Mouse (Mus musculus): Measurements from ENCODE around the gene Sfxn4. TPM values are rescaled to one million over a fixed set of nuclear protein-coding genes. Genes with fewer than 3 reads are reported as not detected.

The Sfxn4 gene
- 21.9 TPM for polyA plus RNA-seq (2015; fragmentation: Illumina TruSeq; extraction: RNeasy Lipid Tissue Mini Kit (QIAGEN cat#74804); ENCODE audit: low read depth, low replicate concordance)

GRCm38 (mm10) chr19:60860868-60861700 lies at the start of gene Sfxn4:
Gene Sfxn4 (minus strand): TSS chr19:60861479.

GRCm38 (mm10) chr19:60889714-60890315 lies 28.5 kb upstream of the Sfxn4 start, which contains the start of gene Grk5:
Gene Grk5 (plus strand): TSS chr19:60889749.

GRCm38 (mm10) chr19:60874064-60874694 lies 12.9 kb upstream of the Sfxn4 start, which contains the start of gene Prdx3:
Gene Prdx3 (minus strand): TSS chr19:60874556.

DNA sequence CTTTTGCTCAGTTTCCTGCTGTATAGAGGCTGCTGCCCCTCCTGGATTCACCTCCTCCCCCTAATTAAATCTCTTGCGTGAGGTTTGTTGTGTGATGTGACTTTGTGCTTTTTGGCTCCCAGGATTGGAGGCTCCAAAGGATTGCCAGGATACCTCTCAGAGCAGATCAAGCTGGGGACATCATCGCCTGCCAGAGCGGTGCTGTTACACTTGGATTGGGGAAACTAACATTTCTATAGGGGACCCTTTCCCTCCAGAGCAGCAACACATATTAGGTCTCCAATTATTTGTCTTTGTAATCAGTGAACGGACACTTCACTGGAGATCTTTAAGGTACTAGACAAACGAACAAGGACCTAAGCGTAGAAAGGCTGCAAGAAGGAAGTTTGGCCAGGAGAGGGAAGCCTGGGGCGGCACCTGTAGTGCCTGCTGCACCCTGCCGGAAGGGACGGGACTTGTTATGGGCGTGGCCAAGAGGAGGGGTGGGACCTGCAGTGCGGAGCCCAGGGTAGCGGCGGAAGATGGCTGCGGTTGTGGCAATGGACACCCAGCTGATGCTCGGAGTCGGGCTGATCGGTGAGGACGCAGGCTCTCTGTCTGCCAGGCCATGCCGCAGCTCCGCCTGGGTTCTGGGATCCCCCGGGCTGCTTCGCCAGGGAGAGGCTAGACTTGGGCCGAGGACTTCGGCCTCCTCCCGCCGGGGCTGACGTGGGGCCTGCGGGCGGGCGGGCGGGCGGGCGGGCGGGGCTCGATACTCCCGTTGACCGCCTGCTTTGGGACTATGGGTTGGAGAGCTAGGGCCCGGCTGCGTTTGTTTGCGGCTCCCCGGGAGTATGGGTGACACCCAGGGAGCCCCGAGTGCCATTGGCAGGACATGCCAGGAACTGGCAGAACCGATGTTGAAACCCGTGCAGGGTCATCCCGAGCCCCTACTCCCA lies 49.9 kb downstream of the Sfxn4 start, which contains the start of gene Fam45a:
Fam45a (plus strand) TSS at position 488 of the 938 bp plus-strand sequence.

DNA sequence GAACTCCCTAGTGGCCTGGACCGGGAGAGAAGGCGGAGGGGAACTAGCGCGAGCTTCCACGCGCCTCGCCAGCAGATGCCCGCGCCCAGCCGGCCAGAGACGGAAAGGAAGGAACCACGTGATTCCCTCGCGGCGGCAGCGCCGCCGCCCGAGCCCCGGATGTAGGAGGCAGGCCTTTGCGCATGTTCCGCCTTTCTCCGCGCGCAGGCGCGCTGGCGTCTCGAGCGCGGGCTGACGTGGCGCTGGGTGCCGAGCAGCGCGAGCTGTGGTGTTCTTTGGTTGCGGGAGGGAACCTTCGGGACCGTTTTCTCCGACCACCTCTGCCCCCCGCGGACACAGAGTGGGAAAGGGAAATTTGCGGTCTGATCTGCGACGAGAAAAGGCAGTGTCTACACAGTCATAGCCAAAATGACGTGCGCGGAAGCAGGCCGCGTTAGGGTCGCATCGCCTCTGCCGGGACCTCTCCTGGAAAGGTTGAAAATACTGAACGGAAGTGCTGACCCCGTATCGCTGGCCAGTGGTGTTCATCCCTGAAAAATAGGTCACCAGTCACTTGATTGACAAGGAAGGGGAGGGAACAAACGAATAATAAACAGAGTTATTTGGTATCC lies 70.6 kb downstream of the Sfxn4 start, which contains the start of gene Eif3a:
Eif3a (minus strand) TSS at position 108 of the 611 bp plus-strand sequence.

Other genes starting within 250 kb of the Sfxn4 start
- gene Nanos1, start 105.5 kb downstream of the Sfxn4 start, polyA plus RNA-seq (2015; fragmentation: Illumina TruSeq; extraction: RNeasy Lipid Tissue Mini Kit (QIAGEN cat#74804); ENCODE audit: low read depth, low replicate concordance) = 16.2 TPM
- 63.9 TPM for gene Eif3a, start 70.8 kb downstream of the Sfxn4 start, polyA plus RNA-seq (2015; fragmentation: Illumina TruSeq; extraction: RNeasy Lipid Tissue Mini Kit (QIAGEN cat#74804); ENCODE audit: low read depth, low replicate concordance)
- gene Fam45a, start 49.9 kb downstream of the Sfxn4 start, polyA plus RNA-seq (2015; fragmentation: Illumina TruSeq; extraction: RNeasy Lipid Tissue Mini Kit (QIAGEN cat#74804); ENCODE audit: low read depth, low replicate concordance) = 55.6 TPM
- gene Prdx3, start 13.1 kb upstream of the Sfxn4 start, polyA plus RNA-seq (2015; fragmentation: Illumina TruSeq; extraction: RNeasy Lipid Tissue Mini Kit (QIAGEN cat#74804); ENCODE audit: low read depth, low replicate concordance) = 110 TPM
- gene Grk5, start 28.3 kb upstream of the Sfxn4 start, polyA plus RNA-seq (2015; fragmentation: Illumina TruSeq; extraction: RNeasy Lipid Tissue Mini Kit (QIAGEN cat#74804); ENCODE audit: low read depth, low replicate concordance) = 9.9 TPM